Mouse (Mus musculus) spleen, adult 2 months (tissue): ENCODE measurements around the gene Pm20d2.

Experiments
- CTCF ChIP-seq: fragments of 200-500 bp; IDR thresholded peaks from 2 replicates; pipeline ENCODE4 v1.5.1; 2011; ENCODE audit warnings: mild to moderate bottlenecking, inconsistent platforms; ENCODE audit not compliant: insufficient read depth, insufficient read length, insufficient replicate concordance; ENCODE audit errors: extremely low read depth
- POLR2A ChIP-seq: fragments of 200-500 bp; IDR thresholded peaks from 2 replicates; pipeline ENCODE4 v1.6.1; 2011; ENCODE audit warnings: low read depth, low read length, inconsistent platforms

GRCm38 (mm10) chr4:33188164-33188563 lies 1.4 kb downstream of the Pm20d2 start:
- no peak for TF ChIP-seq POLR2A
- no peak for TF ChIP-seq CTCF
